ENCODE assay signal across 11 mouse cellular contexts in genomic region chr16:9664060-9664459, GRCm38 (mm10).
"Had no signal": no experiment of that assay in that cellular context is flagged by ENCODE, and none has a peak within 500 bp of the region (broad histone marks: within the 10 kb centered on the region; RNA-seq: fewer than 3 reads in every experiment).

No protein-coding gene starts in this region.

- H3K4me2 ChIP-seq: intestine, embryonic 15.5 days; kidney, embryonic 15.5 days; liver, embryonic 11.5 days; midbrain, embryonic 13.5 days; neural tube, embryonic 15.5 days had no signal

- H3K9me3 ChIP-seq: intestine, embryonic 15.5 days; kidney, embryonic 15.5 days; limb, embryonic 10.5 days; midbrain, embryonic 13.5 days; neural tube, embryonic 15.5 days had no signal

- H3K4me1 ChIP-seq: intestine, embryonic 15.5 days; kidney, embryonic 15.5 days; limb, embryonic 10.5 days; midbrain, embryonic 13.5 days; neural tube, embryonic 15.5 days had no signal

- H3K9ac ChIP-seq: intestine, embryonic 15.5 days; kidney, embryonic 15.5 days; midbrain, embryonic 13.5 days; neural tube, embryonic 15.5 days had no signal

- H3K36me3 ChIP-seq: intestine, embryonic 15.5 days; kidney, embryonic 15.5 days; limb, embryonic 10.5 days; midbrain, embryonic 13.5 days; neural tube, embryonic 15.5 days had no signal

- ATAC-seq: intestine, embryonic 15.5 days; midbrain, embryonic 13.5 days had no signal

- H3K27ac ChIP-seq: intestine, embryonic 15.5 days; kidney, embryonic 15.5 days; limb, embryonic 10.5 days; midbrain, embryonic 13.5 days; neural tube, embryonic 15.5 days had no signal

- H3K4me3 ChIP-seq: intestine, embryonic 15.5 days; kidney, embryonic 15.5 days; limb, embryonic 10.5 days; midbrain, embryonic 13.5 days; myocyte; neural tube, embryonic 15.5 days had no signal

- DNase-seq: kidney, adult 18-20 months; kidney, postnatal 25 days; right cerebral cortex, postnatal 25 days; thymus, postnatal 36 days had no signal

- H3K27me3 ChIP-seq: intestine, embryonic 15.5 days; kidney, embryonic 15.5 days; midbrain, embryonic 13.5 days; neural tube, embryonic 15.5 days had no signal
